Mouse (Mus musculus) c-Kit-positive CD71-negative TER-119-negative erythroid progenitor cells, embryonic 14.5 days (primary cell): ENCODE measurements around the gene Isg20.

ENCODE experiments used
- DNase-seq: peaks from one replicate; pipeline ENCODE4 v3.0.0-alpha.2; 2013; ENCODE audit warnings: low read depth

Gene Isg20

GRCm38 (mm10) chr7:78955086-78955485 is 41.9 kb downstream of the Isg20 start:
- no peak for DNase-seq

- DNase-seq = no peak
Measured at GRCm38 (mm10) chr7:78958499-78959073, 45.4 kb downstream of the Isg20 start.

GRCm38 (mm10) chr7:78963891-78964290 is 50.7 kb downstream of the Isg20 start:
- no peak for DNase-seq
